Mouse (Mus musculus) E14TG2a.4 (cell line): ENCODE measurements at regions not wholly inside any gene's neighbourhood (a gene's known extent, or its start where the extent isn't known, plus 50 kb on each side); places are given as distances from the start of the nearest gene placed in this dataset.

Experiments
- CTCF ChIP-seq: conservative IDR thresholded peaks from 2 replicates; pipeline ENCODE4 v1.5.1; 2014; ENCODE audit warnings: low read length
- NANOG ChIP-seq: IDR thresholded peaks from 2 replicates; pipeline ENCODE4 v1.6.1; 2014; ENCODE audit warnings: borderline replicate concordance, low read length, mixed read lengths

- TF ChIP-seq CTCF (no peak), NANOG (no peak)
Observed at GRCm38 (mm10) chr4:10117964-10118363, 756.3 kb upstream of the 2610301B20Rik start.
